Mouse (Mus musculus): ENCODE data around the gene Trpc2.

DNA sequence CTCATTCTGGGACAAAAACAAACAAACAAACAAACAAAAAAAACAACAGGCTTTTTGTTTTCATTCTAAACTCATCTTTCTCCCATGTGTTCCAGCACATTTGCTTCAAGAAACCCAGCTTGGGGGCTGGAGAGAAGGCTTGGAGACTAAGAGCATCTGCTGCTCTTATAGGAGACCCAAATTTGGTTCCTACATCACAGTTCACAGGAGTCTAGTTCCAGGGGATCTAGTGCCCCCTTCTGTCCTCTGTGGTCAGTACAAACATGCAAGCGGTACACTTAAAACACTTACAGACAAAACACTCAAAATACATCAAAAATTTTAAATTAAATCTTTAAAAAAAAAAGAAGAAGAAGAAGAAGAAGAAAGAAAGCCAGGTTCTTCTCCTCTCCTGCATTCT is 48.0 kb upstream of the Trpc2 start:
- no peak for TF ChIP-seq USF2 (IDR thresholded peaks at IDR 0.05; ENCODE audit: borderline replicate concordance in 1 of 2, insufficient read depth in 1 of 2, low read depth in 1 of 2, low read length in 2 of 2)
- no peak for TF ChIP-seq ZKSCAN1 (IDR thresholded peaks at IDR 0.05; ENCODE audit: low read depth, low read length)
- no peak for TF ChIP-seq ZNF384 (IDR thresholded peaks at IDR 0.05; ENCODE audit: low read depth, low read length)
- no peak for TF ChIP-seq BHLHE40 (IDR thresholded peaks at IDR 0.05; ENCODE audit: borderline replicate concordance, low read depth, low read length)
